Mouse (Mus musculus): ENCODE results near the gene Mettl27.
"Not testable (repeated sequence)": the region's sequence is repeated elsewhere in the genome, so short reads cannot be mapped to it uniquely, and the experiment has no call there.

GRCm38 (mm10) chr5:134964655-134965054 is 32.5 kb downstream of the Mettl27 start:
- not testable (repeated sequence) for TF ChIP-seq CTCF, EP300 (IDR thresholded peaks at IDR 0.05; ENCODE audit: low read depth)

All from heart, postnatal 0 days (tissue).